Mouse (Mus musculus) thymus, adult 2 months (tissue): ENCODE measurements around the gene Ahnak.

Experiments
- CTCF ChIP-seq: fragments of 200-500 bp; IDR thresholded peaks from 2 replicates; pipeline ENCODE4 v1.5.1; 2012; ENCODE audit warnings: mild to moderate bottlenecking, control low read depth, low read length, moderate library complexity, borderline replicate concordance; ENCODE audit not compliant: control insufficient read depth, poor library complexity, insufficient read depth; ENCODE audit errors: extremely low read depth
- POLR2A ChIP-seq: fragments of 200-500 bp; IDR thresholded peaks from 2 replicates; pipeline ENCODE4 v1.6.1; 2012; ENCODE audit warnings: mild to moderate bottlenecking, low read length, control low read depth, moderate library complexity; ENCODE audit not compliant: control insufficient read depth, poor library complexity, insufficient read depth; ENCODE audit errors: extremely low read depth

DNA sequence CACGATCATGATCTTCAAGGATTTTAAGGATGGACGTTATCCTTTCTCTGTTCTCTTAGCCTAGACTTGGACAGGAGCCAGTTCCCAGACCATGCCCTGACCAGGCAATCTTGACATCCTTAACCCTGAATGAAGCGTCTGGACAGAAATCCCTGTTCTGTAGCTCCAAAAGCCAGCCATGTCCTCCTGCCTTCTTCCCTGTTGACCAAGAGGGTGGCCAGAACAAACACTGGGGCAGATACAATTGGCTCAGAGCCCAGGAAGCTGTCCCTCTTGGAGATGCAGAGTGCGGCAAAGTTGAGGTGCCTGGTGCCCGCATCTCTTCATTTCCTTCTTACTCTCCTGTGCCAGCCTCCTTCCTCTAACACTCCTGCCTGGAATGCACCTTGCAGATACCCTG, 3.2 kb upstream of the Ahnak start:
- TF ChIP-seq POLR2A (no peak), CTCF (no peak)
